Mouse (Mus musculus) brain, embryonic 14.5 days (tissue): ENCODE measurements at regions not wholly inside any gene's neighbourhood (a gene's known extent, or its start where the extent isn't known, plus 50 kb on each side); places are given as distances from the start of the nearest gene placed in this dataset.

Source experiments
- DNase-seq: peaks from one replicate; pipeline ENCODE4 v3.0.0-alpha.2; 2011; ENCODE audit warnings: low read depth
- CTCF ChIP-seq: fragments of 200-500 bp; IDR thresholded peaks from 2 replicates; pipeline ENCODE4 v1.5.1; 2012; ENCODE audit warnings: inconsistent platforms, mild to moderate bottlenecking, moderate library complexity, borderline replicate concordance; ENCODE audit not compliant: insufficient read depth, insufficient read length; ENCODE audit errors: extremely low read depth
- POLR2A ChIP-seq: fragments of 200-500 bp; IDR thresholded peaks from 2 replicates; pipeline ENCODE4 v1.6.1; 2012; ENCODE audit warnings: mild to moderate bottlenecking, inconsistent platforms, borderline replicate concordance; ENCODE audit not compliant: poor library complexity, insufficient read depth, insufficient read length, severe bottlenecking; ENCODE audit errors: extremely low read depth

DNA sequence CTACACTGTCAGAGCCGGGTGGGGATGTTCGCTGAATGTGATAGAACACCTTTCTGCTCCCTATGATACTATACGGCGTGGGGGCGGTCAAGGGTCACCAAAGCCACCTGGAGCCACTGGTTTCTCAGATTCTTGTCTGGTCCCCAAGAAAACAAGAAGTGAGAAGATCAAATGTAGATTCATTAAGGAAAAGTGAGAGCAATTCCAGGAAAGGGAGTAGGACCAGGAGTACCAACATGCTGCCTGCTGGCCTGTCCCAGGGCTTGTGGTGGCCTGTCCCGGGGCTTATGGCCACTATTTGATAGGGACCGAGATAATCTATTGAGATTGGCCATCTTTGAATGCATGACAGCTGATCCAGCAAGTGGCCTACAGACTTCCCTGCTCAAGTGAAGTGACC is 58.8 kb upstream of the Fut8 start:
- DNase-seq = no peak
- no peak for TF ChIP-seq POLR2A
- TF ChIP-seq CTCF = no peak

DNA sequence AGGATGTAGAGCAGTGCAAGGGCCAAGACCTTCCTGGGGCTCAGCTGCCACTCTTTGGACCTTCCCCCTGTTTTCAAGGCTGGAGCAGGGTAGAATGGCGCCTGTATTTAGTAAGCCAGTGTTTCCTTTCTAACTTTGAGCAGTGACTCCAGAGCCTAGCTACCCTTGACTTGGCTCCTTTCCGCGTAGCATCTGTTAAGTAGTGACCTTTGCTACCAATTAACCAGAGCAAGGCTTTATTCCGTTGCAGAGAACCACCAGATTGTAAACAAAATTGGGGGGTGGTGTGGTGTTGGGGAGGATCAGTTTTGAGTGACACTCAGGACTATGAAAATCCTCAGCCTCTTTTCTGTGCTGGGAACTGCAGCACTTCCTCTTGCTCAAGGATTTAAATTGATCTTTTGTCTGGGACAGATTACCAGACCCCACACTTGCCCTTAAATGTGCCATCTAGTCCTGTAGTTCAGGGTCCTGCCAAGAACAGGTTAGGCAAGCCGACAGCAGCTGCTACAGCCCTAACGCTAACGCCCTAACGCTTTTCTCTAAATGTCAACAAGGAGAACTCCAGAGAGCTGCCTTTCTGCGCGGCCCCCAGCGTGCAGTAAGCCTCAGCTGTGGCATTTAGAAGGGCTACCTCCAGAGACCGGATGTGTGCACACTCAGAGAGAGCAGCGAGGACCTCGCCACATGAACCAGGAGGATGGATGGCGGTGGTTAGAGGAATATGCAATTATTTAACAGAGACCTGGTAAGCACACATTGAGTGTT is 59.9 kb upstream of the Fut8 start:
- peak; percentile 45 for DNase-seq

DNA sequence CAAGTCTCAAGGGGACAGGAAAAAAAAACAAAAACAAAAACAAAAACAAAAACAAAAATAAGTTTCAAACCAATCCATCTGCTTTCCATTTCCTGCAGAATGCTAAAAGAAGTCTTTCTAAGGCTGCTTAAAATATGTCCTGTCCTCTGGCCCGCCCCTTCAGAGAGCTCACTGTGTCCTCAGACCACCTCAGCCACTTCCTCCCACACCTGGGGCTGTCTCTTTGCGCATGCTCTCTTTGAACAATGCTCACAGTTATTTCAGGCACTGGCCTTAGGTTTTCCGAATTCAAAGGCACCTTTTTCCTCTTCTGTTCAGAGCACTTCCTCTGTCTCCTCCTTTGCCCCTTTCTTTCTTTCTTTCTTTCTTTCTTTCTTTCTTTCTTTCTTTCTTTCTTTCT is 60.6 kb upstream of the Fut8 start:
- TF ChIP-seq POLR2A (no peak), CTCF (no peak)
- DNase-seq = no peak

More for the DNA sequence above, 59.9 kb upstream of the Fut8 start:
- TF ChIP-seq POLR2A (no peak), CTCF (no peak)

DNA sequence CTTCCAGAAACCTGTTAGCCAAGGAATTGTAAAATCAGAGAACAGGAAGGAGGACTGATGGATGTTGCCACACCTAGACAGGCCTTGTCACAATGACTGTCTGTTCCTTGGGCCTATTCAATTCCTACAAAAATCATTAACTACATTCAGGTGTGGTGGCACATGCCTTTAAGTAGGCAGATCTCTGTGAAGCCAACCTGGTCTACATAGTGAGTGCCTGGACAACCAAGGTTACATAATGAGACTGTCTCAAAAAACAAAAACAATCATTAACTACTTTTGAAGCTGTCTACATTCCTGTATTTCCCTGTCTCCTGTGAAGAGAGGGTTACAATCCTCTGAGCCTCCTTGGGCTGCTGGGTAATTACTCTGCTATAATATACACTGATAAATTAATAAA is 63.9 kb upstream of the Fut8 start:
- DNase-seq = no peak
- TF ChIP-seq CTCF (no peak), POLR2A (no peak)

DNA sequence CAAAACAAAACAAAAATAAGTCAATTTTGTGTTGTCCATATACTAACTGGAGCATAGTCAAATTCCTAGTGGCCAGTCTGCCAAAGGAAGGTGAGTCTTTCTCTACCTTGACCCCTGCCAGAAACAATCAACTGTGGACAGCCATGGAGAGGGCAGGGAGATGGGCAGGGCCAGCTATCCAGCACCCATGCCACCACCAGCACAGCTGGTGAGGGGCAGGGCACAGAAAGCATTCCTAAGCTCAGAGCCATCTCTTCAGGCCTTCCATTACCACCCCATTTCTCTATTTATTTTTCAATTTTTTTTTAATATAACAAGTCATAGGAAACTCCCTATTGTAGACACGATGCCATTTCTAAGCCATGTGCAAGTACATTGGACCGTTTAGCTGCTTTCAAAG is 65.4 kb upstream of the Fut8 start:
- DNase-seq = no peak
- TF ChIP-seq CTCF (no peak), POLR2A (no peak)

DNA sequence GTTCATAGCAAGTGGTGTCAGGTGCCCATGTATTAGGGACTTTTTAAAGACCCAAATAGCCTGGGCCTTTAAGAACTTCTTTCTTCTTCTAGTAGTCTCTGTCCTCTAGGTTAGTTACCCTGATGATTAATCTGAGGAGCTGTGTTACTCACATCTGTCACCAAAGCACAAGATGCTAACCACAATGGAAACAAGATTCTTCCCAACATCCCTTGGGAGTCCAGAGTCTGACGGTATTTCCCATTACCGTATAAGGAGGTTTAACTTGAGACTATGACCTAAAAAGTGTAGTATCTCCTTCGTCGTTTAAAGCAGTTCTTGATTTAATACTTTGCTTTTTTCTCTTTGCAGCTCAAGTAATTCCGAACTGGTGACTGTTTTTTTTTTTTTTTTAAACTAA is 67.7 kb upstream of the Fut8 start:
- TF ChIP-seq CTCF (no peak), POLR2A (no peak)
- DNase-seq = no peak

DNA sequence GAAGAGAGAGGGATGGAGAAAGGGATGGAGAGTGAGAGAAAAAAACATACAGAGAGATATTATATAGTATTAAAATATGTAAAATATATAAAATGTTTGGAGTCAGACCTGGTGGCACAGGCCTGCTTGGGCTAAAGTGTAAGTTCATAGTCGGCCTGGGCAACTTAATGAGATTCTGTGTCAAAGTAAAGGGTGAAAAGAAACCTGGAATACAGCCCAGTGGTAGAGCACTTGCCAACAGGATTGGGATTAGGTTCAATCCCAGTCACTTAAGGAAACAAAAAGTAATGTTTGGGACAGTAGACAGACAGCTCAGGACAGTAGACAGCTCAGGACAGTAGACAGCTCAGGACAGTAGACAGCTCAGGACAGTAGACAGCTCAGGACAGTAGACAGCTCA is 69.6 kb upstream of the Fut8 start:
- no peak for DNase-seq
- TF ChIP-seq POLR2A (no peak), CTCF (no peak)

DNA sequence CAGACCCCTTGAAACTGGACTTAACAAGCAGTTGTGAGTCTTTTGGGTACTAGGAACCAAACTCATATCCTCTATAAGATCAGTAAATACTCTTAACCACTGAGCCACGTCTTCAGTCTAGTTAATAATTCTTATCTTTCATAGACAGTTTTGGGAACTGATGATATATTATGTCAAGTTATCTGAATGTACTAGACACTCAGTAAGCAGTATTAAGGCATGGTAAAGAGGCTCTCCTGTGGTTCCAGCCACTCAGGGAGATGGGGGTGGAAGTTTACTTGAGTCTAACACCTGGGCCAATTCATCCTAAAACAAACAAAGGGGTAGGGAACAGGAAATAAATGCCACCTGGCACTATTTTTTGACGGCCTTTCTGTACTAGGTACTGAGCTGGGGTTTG is 81.2 kb upstream of the Fut8 start:
- TF ChIP-seq CTCF (no peak), POLR2A (no peak)
- DNase-seq = no peak

DNA sequence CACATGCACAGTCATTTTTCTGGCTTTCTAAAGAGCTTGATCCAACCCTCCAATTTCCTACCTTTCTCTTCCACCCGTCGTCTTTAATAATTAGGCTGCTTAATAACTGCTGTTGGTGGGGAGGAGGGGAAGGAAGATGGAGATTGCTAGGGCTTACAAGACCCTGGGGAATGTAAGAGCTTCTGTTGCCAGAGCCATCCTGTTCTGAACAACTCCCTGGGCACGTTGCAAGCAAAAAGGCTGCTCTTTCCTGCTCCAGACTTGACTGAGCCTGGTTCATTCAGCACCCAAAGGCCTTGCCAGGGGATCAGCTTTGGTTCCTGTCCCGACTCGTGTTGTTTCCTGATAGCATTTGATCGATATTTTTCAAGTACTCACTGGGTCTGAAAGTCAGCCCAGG is 82.3 kb upstream of the Fut8 start:
- peak; percentile 12 for DNase-seq
- TF ChIP-seq POLR2A (no peak), CTCF (no peak)

DNA sequence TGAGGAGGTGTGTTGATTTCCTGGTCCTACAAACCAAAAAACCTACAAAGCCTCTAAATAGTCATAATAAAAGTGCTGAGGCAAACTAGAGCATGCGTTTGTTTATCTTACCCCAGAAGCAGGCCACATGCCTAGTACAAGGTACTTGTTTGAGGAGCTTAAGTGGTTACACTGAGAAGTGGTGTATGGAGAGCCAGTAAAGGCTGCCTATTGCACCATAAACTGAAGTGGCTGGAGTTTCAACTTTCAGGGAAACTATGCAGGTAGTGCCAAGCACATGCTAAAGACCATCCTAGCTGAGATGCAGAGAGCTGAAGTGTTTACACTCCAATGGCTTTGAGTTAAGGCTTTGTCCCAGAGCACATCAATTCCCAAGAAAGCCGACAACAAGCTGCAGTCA is 86.5 kb upstream of the Fut8 start:
- TF ChIP-seq CTCF (no peak), POLR2A (no peak)
- DNase-seq = no peak

DNA sequence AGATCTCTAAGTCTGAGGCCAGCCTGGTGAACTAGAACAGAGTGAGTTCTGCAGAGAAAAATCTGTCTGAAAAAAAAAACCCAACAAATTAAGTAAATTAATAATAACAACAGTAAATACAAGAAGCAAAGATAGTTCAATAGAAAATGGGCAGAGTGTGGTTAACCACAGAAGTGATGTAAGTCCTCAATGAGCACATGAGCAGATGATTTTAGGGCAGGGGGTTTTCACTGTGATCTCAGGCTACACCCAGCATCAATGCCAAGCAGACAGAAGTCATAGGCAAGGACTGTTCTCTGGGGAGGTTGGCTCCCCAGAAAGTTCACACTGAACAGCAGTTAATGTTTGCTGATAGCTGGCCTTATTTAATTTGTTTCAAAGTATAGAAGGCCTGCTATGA is 88.1 kb upstream of the Fut8 start:
- DNase-seq = no peak
- TF ChIP-seq POLR2A = no peak
- TF ChIP-seq CTCF = no peak

DNA sequence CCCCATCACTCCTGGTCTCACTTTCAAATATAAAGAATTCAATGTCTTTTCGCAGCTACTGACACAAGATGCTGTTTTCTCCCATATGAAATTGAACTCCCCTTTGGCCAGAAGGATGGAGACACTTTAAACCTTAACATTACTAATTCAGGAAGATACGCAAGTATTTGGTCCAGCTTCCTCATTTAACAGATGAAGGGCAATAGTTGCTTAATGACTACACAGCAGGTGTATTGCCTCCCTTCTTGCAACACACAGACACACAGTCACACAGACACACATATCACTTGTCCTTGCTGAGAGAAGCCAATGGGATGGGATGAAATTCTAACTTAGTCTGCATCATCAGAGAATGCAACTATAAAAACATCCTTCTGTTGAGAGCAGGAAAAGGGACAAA is 89.8 kb upstream of the Fut8 start:
- no peak for TF ChIP-seq CTCF
- TF ChIP-seq POLR2A = no peak

More for the DNA sequence above, 89.8 kb upstream of the Fut8 start:
- no peak for DNase-seq
